Mouse (Mus musculus) ES-E14 (cell line): ENCODE data around the gene Exosc5. TPM values are rescaled to one million over a fixed set of nuclear protein-coding genes. Genes with fewer than 3 reads are reported as not detected.

Experiments
- DNase-seq: peaks from one replicate; pipeline ENCODE4 v3.0.0-alpha.2; 2013; ENCODE audit warnings: low read depth, low spot score
- H3K27ac ChIP-seq: 2 replicates; pipeline ENCODE4 v1.5.1; 2012; ENCODE audit warnings: low read depth, mild to moderate bottlenecking, low read length, moderate library complexity, mixed read lengths; ENCODE audit not compliant: poor library complexity, insufficient read depth, severe bottlenecking
- H3K36me3 ChIP-seq: 2 replicates; pipeline ENCODE4 v1.6.1; 2012; ENCODE audit warnings: mild to moderate bottlenecking, low read length, moderate library complexity, mixed read lengths; ENCODE audit not compliant: control insufficient read depth, poor library complexity, insufficient read depth, severe bottlenecking
- H3K4me1 ChIP-seq, 2 experiments: fragments of 150-350 bp in 1 of 2; sonication (generic) in 1 of 2; 2 replicates each; pipeline ENCODE4 v1.6.1; 2012; ENCODE audit warnings: low read length in 2 of 2, mild to moderate bottlenecking in 1 of 2, mixed read lengths in 1 of 2; ENCODE audit not compliant: control insufficient read depth in 2 of 2, insufficient read depth in 2 of 2, poor library complexity in 1 of 2
- H3K4me3 ChIP-seq, 2 experiments: fragments of 150-350 bp in 1 of 2; sonication (generic) in 1 of 2; 2 replicates each; pipeline ENCODE4 v1.5.1; 2012; ENCODE audit warnings: low read length in 2 of 2, low read depth in 1 of 2, mild to moderate bottlenecking in 1 of 2, mixed read lengths in 1 of 2; ENCODE audit not compliant: insufficient read depth in 1 of 2, poor library complexity in 1 of 2, severe bottlenecking in 1 of 2
- H3K9ac ChIP-seq: 2 replicates; pipeline ENCODE4 v1.6.1; 2012; ENCODE audit warnings: low read depth, mild to moderate bottlenecking, low read length, mixed read lengths; ENCODE audit not compliant: poor library complexity, insufficient read depth, severe bottlenecking
- H3K9me3 ChIP-seq: fragments of 150-350 bp; sonication (generic); 2 replicates; pipeline ENCODE4 v1.6.1; 2012; ENCODE audit warnings: low read depth, mild to moderate bottlenecking, low read length; ENCODE audit not compliant: control insufficient read depth, insufficient read depth
- CHD2 ChIP-seq: IDR thresholded peaks from 2 replicates; pipeline ENCODE4 v1.6.1; 2014; ENCODE audit warnings: mild to moderate bottlenecking, low read depth, low read length, inconsistent platforms
- HCFC1 ChIP-seq: IDR thresholded peaks from 2 replicates; pipeline ENCODE4 v1.6.1; 2012; ENCODE audit warnings: low read length, inconsistent platforms, borderline replicate concordance; ENCODE audit not compliant: insufficient read depth
- MAFK ChIP-seq: IDR thresholded peaks from 2 replicates; pipeline ENCODE4 v1.6.1; 2014; ENCODE audit warnings: mild to moderate bottlenecking, low read depth, low read length, inconsistent platforms; ENCODE audit not compliant: insufficient read depth
- ZC3H11A ChIP-seq: IDR thresholded peaks from 2 replicates; pipeline ENCODE4 v1.6.1; 2012; ENCODE audit warnings: low read depth, mild to moderate bottlenecking, inconsistent platforms, low read length, borderline replicate concordance
- ZNF384 ChIP-seq: IDR thresholded peaks from 2 replicates; pipeline ENCODE4 v1.6.1; 2012; ENCODE audit warnings: low read depth, low read length, inconsistent platforms
- in situ Hi-C, 2 experiments: fragments of 600-800 bp; cut with MboI; formaldehyde crosslinking; loops; one replicate each; pipeline ENCODE4 v1.15.1; 2025; ENCODE audit warnings: low sequenced_read_pairs in 2 of 2, inconsistent platforms in 1 of 2; ENCODE audit not compliant: unreplicated experiment in 2 of 2
- total RNA-seq: library from RNA; depleted of rRNA; stranded (reverse); fragments of 300-350 nt; gene quantifications from 2 replicates; pipeline ENCODE4 v1.2.3, GENCODE M21; 2012

Exosc5 gene
- total RNA-seq, 1 experiment = 170 TPM

DNA sequence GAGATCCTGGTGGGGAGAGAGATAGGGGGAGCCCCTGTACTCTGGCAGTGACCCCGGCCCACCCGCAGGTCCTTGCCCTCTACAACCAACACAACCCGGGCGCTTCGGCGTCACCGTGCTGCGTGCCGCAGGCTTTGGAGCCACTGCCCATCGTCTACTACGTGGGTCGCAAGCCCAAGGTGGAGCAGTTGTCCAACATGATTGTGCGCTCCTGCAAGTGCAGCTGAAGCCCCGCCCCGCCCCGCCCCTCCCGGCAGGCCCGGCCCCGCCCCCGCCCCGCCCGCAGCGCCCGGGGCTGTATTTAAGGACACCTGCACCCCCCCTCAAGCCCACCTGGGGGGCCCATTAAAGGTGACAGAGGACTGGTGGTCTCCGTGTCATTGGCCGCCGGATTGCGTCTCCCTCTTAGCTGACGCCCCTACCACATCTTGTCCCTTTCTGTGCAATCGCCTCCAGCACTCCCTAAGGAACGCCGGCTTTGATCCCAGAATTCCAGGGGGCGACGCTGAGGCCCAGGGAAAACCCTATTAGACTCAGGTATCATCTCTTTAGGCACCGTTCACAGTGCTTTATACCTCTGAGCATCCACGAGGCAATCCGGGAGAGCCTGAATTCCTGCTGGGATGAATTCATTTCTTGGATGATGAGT, 45.9 kb downstream of the Exosc5 start:
- Histone ChIP-seq H3K36me3 (no peaks in the 10 kb centered on the region), H3K9ac (peak overlapping the region; percentile 50; the same call in 1 of the 2 replicates), H3K4me3 (peak overlapping the region; percentile 70 to 71), H3K27ac (no peak overlapping the region), H3K4me1 (peaks cover 0 to 15% of the 10 kb centered on the region in 2 experiments; a peak in 1 of 4 replicates), H3K9me3 (no peaks in the 10 kb centered on the region)
- in situ Hi-C loops = no loop called here
- TF ChIP-seq MAFK = no peak
- TF ChIP-seq HCFC1 = 0 out of 2 replicates have a peak, but pooled peaks have one; percentile 21
- DNase-seq = no peak

DNA sequence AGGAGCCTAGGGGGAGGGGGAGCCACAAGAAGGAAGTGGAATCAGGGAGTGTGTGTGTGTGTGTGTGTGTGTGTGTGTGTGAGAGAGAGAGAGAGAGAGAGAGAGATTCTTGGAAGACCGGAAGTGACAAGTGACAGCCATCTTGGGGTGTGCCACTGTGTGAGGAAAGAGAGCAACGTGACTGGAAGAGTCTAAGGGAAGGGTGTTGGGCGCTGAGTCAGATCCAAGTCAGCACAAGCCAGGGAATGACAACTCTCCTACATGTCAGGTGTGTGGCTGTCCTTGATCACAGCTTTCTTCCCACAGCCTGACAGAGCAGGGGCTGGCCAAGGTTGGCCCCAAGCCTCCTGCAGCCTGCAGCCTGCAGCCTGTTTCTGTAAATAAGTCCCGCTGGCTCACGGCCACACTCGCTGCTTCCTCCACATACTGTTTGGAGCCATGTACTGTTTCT, 46.9 kb downstream of the Exosc5 start:
- H3K9ac ChIP-seq = no peak overlapping the region
- H3K9me3 ChIP-seq = no peaks in the 10 kb centered on the region
- in situ Hi-C loops = no loop called here
- H3K4me3 ChIP-seq = no peak overlapping the region
- no peaks in the 10 kb centered on the region for H3K36me3 ChIP-seq
- H3K27ac ChIP-seq = no peak overlapping the region
- TF ChIP-seq MAFK (no peak), ZC3H11A (no peak), ZNF384 (no peak), CHD2 (no peak), HCFC1 (no peak)
- H3K4me1 ChIP-seq = peaks cover 3 to 21% of the 10 kb centered on the region in 2 experiments; a peak in 1 of 4 replicates
- DNase-seq = no peak

DNA sequence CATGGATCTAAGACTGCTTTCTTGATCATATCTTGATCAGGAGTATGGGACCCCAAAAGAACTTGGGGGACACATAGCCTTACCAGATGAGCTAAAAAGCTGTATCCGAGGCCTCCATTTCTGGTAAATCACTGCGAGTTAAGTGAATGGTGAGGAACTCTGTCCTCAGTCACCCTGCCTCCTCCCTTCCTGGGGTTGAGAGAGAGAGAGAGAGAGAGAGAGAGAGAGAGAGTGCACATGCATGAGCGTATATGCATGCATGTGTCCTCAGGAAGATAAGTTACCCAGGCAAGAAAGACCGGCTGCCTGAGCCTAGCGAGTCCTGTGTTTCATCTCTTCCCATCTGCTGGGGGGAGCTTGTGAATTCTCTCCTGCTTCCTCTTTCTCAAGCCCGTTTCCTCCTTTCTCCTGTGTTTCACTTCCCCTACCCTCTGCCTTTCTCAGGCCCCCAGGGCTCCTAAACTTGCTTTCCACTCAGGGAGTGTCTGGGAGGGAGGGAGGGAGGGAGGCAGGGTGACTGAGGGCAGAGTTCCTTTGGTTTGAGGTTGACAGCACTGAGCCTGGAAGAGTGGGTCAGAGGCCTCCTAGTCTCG, 47.7 kb downstream of the Exosc5 start:
- Histone ChIP-seq H3K9ac (no peak overlapping the region), H3K4me3 (no peak overlapping the region), H3K36me3 (no peaks in the 10 kb centered on the region), H3K27ac (no peak overlapping the region), H3K9me3 (no peaks in the 10 kb centered on the region), H3K4me1 (peaks cover 3 to 26% of the 10 kb centered on the region in 2 experiments; a peak in 1 of 4 replicates)
- in situ Hi-C loops = no loop called here
- DNase-seq = no peak
- TF ChIP-seq ZNF384 = no peak
- TF ChIP-seq CHD2 = no peak
- no peak for TF ChIP-seq ZC3H11A
- no peak for TF ChIP-seq MAFK
- no peak for TF ChIP-seq HCFC1

DNA sequence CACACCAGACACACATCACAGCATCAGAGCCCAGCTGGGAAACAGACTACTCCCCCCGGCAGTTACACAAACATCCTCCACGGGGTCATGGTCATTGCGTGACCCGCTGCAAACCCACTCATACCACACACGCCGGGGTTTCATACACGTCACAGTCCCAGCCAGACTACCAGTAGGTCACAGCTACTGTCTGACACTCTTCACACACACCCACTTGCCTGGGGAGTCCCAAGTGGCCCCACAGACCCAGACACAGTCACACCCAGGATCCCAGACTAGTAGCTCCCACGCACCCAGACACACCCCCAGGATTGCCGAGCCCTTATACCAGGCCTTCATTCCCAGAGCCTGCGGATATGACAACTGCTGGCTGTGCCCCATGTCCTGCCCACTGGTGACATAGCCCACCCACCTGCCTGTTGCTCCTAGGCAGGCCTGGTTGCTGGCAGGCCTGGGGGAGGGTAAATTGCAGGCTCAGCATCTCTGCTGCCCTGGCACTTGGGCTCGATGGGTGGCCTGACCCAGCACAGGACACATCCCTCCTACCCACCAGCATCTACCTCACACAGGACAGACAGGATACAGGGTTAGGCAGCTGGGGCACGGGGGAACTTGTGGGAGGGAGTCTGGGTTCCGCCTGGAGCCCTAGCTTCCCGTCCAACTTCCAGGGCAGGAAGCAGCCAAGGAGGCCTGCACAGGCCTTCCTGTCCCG, 48.8 kb downstream of the Exosc5 start:
- DNase-seq = no peak
- TF ChIP-seq CHD2 (no peak), MAFK (peak; percentile 61; the same call in 1 of the 2 replicates), ZC3H11A (no peak)
- in situ Hi-C loops = no loop called here
- Histone ChIP-seq H3K4me3 (peak overlapping the region in 1 of 2 experiments; percentile 24; a peak in 1 of 4 replicates), H3K9ac (peak overlapping the region; percentile 27), H3K9me3 (no peaks in the 10 kb centered on the region), H3K27ac (no peak overlapping the region), H3K4me1 (peaks cover 3 to 26% of the 10 kb centered on the region in 2 experiments; a peak in 1 of 4 replicates), H3K36me3 (0 out of 2 replicates have a peak, but pooled peaks cover 2% of the 10 kb centered on the region)
